Mouse (Mus musculus) CD4-positive naive resting alpha-beta T cell, adult 57 days (primary cell): ENCODE measurements around the gene Lemd1. TPM values are rescaled to one million over a fixed set of nuclear protein-coding genes. Genes with fewer than 3 reads are reported as not detected.

ENCODE experiments used
- total RNA-seq: library from RNA; stranded (reverse); gene quantifications from one replicate; pipeline ENCODE4 v1.2.4, GENCODE M21; 2023

Lemd1 gene
- not detected for total RNA-seq

DNA sequence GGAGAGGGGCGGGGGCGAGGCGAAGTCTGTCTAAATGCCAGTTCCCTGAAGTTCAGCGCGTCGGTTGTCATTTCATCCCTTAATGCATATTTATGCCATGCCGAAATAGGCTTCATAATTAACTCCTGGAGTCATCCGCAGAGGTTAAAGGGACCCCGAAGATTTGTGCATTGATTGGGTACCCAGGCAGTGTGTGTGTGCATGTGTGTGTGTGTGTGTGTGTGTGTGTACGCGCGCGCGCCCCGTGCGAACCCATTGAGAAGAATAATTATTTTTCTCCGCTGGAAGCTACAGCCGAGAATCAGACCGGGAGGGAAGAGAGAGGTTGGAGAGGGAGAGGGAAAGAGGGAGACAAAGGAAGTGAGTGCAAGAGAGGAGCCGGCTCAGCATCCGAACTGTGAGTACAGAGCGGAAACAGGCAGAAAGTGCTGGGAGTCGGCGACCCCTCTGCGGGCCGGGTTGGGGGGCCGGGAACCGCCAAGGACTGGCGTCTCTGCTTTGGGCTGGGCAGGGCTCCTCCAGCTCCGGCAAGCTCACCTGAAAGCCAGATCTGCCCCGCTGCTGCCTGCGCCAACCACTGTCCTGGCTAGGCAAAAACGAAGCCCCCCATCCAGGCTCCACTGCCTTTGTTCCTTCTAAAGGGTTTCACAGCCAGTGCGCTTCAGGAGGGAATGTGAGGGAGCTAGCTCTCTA is at the start of gene Lemd1, which contains the start of gene AC124108.1:
TSS of gene Lemd1 (plus strand) at position 339 of the 693 bp plus-strand sequence.
TSS of gene AC124108.1 (plus strand) at position 365 of the 693 bp plus-strand sequence.

DNA sequence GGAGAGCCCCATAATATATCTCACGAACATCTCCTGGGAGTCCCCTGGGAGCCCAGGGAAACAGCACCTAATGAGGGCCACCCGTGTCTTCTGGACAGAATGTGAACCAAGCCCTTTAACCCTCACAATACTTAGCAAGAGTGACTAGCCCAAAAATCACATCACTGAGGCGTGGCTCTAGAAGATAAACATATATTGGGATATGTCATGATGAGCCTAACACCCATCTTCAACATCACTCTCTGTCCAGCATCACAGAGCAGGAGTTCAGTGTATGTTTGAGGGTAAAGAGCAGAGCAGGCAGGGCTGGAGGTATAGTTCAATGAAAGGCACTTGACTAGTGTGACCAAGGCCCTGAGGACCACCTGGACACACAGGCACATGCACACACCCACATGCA is 38.4 kb downstream of the Lemd1 start, which contains the start of gene Gm10188:
TSS of gene Gm10188 (minus strand) at position 101 of the 400 bp plus-strand sequence.

DNA sequence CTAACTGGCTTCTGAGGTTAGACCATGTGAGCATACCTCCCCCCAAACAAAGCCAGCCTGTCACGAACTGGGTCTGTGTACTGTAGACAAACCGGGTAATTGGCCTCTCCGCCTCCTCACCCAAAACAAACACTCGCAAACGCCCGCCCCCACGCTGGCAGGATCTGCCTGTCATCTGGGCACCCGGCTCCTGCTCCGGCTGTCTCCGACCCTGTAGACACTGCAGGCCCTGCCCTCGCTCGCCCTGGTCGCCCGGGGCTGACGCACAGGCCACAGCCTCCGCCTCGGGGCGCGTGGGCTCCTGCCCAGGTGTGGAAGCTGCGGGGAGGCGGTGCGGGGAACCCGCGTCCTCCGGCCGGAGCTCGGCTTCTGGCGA is 107.2 kb downstream of the Lemd1 start, which contains the start of gene Klhdc8a:
TSS of gene Klhdc8a (plus strand) at position 202 of the 376 bp plus-strand sequence.

Other genes with a start within 250 kb of the Lemd1 start
- 2.0 TPM for gene Slc45a3, start 228.5 kb upstream of the Lemd1 start, total RNA-seq
- gene Elk4, start 183.8 kb upstream of the Lemd1 start, total RNA-seq: 337 TPM
- 0.18 TPM for gene Mfsd4a, start 123.4 kb upstream of the Lemd1 start, total RNA-seq
- gene Cdk18, start 51.7 kb upstream of the Lemd1 start, total RNA-seq: 1.8 TPM
- not detected for gene AC124108.1, start within 50 bp of the Lemd1 start, total RNA-seq
- not detected for gene Gm10188, start 38.3 kb downstream of the Lemd1 start, total RNA-seq
- 0.27 TPM for gene Klhdc8a, start 107.2 kb downstream of the Lemd1 start, total RNA-seq
- 13.7 TPM for gene Nuak2, start 124.7 kb downstream of the Lemd1 start, total RNA-seq
- gene Tmcc2, start 199.8 kb downstream of the Lemd1 start, total RNA-seq: 0.24 TPM
- 19.0 TPM for gene Dstyk, start 226.1 kb downstream of the Lemd1 start, total RNA-seq